Mouse (Mus musculus) thymus, postnatal 14 days (tissue): ENCODE measurements around the gene Acrbp.
"Not testable (repeated sequence)": the region's sequence is repeated elsewhere in the genome, so short reads cannot be mapped to it uniquely, and the experiment has no call there.

Experiments
- DNase-seq: peaks from one replicate; pipeline ENCODE4 v3.0.0; 2021

The Acrbp gene

DNA sequence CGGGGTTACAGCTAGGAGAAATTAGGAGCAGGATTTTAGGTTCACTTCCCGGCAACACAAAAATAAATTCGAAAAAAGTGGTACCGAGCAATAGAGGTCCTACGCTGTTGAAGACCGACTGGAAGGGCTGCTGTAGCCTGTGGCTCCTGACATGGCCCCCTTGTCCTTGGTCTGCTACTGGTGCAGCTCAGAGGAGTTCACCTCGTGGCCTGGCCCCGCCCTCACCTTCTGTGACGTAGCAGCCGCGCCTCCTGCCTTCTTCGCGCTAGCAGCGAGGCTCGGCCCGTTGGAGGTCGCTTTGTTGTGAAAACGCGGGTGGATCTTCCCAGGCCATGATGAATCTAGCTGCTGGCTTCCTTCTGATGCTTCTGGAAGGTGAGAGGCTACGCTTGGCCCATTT is at the start of gene Acrbp:
Gene Acrbp (plus strand): TSS at position 12 of the 400 bp plus-strand sequence.
- DNase-seq, result peak; percentile 22

DNA sequence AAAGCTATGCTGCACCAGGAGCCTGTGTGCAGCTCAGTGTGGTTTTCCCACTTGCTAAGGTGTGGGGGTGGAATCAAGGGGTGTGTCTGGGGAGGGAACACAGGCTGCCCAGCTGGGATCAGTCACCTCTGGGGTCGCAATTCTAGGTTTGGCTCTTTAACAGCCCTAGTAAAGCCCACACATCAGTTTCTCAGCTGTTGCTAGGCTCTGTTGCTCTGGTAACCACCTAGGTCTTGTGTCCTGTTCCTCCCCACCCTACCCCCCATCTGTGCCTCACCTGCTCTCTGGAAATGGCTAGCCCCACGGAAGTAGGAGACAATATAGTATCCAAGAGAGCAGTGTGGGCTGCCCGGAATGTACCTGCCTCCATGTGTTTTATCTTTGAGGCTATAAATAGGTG is 45.8 kb upstream of the Acrbp start:
- DNase-seq, result no peak

DNA sequence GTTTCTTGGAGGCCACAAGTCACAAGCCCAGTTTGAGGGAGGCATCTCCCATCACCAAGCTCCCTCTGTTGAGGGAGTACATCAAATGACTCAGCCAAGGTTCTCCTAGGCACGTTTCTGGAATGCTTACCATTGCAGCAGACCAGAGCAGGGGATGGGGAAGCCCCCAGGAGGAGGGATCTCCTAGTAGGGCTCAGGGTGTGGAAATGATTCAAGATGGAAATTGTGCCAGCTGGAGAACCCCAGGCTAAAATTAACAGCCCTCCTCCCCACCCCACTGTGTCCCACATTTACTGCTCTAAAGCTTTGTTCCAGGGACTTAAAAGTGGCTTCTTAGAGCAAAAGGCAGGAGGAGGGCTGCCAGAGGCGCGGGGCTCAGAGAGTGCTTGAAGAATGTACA is 44.4 kb upstream of the Acrbp start:
- no peak for DNase-seq

DNA sequence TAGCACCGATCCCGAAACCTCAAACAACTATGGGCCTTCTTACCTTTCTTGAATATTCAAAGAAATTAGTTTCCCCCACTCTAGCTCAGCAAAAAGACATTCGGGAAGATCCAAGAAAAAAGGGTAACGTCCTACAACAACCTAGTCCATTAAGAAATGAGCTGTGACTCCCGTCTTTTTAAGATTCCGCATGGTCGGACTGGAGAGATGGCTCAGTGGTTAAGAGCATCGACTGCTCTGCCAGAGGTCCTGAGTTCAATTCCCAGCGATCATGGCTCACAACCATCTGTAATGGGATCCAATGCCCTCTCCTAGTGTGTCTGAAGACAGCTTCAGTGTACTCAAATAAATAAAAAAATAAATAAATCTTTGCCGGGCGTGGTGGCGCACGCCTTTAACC is 41.4 kb upstream of the Acrbp start:
- no peak for DNase-seq

DNA sequence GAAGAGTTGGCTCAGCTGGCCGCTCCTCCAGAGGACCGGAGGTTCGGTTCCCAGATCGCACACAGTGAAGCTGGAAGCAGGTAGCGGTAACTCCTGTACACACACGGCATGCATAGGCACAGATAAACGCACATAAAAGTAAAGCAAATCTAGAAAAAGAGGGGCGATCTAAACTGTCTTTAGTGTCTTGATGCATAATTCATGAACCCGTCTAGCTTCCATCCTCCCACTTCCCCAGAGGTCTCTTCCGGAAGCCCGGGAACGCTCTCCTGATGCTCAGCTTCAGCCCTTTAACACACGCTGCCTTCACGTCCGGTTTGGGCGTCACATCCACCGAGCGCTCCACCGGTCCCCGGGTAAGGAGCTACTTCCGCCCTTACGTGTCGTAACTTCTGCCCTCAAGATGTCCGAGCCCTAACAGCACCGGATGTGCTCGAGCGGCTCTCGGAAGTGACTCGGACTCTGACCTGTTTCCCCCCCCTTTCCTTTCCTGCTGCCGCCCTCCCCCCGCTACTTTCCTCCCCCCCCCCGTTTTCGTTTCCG is 40.8 kb upstream of the Acrbp start:
- DNase-seq, result peak; percentile 97

DNA sequence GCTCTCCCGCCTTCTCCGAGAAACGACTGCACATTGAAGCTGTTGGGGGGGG is 40.5 kb upstream of the Acrbp start, which contains the start of gene Zfp384:
Gene Zfp384 (plus strand): TSS at position 17 of the 52 bp plus-strand sequence.
- no peak for DNase-seq

DNA sequence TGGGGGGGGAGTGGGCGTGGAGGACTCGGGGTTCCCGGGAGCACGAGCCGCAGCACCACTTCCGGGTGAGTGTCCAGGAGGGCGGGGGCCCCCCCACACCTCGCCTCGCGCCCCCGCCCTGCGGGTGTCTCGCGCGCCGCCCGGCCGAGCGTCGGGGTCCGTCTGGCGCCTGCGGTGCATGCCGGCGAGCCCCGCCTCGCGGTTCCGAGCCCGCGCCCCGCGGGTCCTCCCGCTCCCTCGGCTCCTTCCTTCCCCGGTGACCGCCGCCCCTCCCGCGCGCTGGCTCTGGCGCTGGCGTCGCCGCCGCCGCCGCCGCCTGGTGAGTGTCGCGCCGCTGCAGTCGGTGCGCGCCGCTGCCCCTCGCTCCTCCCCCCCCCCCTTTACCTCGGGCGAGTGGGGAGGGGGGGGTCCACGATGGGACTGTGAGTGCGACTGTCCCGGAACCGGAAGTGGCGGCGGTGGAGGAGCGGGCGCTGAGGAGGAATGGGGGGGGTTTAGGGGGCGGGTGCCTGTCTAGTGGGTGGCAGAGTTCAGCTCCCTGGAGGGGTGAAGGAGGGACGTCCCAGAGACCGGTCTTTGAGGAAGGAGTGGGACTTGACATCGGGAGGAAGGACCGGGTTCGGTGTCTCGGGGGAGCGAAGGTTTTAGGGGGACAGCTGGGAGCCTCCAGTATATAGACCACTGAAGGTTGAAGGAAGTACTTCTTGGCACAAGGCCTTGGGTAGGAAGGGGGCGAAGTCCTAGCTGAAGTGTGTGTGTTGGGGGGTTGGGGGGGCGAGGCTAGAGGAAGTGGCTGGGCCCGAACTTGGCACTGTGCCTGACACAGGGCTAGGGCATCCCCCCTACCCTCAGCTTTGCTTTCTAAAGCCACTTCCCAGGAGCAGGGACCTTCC is 40.1 kb upstream of the Acrbp start:
- DNase-seq, result peak; percentile 88

DNA sequence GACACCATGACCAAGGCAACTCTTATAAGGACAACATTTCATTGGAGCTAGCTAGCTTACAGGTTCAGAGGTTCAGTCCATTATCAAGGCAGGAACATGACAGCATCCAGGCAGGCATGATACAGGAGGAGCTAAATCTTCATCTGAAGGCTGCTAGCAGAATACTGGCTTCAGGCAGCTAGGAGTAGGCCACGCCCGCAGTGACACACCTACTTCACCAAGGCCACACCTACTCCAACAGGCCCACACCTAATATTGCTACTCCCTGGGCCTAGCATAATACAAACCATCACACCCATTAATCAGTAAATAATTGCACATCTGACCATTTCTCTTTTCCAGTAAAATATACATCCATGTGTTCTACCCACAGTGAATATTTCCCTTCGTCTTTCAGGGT is 31.8 kb upstream of the Acrbp start:
- DNase-seq, result no peak

DNA sequence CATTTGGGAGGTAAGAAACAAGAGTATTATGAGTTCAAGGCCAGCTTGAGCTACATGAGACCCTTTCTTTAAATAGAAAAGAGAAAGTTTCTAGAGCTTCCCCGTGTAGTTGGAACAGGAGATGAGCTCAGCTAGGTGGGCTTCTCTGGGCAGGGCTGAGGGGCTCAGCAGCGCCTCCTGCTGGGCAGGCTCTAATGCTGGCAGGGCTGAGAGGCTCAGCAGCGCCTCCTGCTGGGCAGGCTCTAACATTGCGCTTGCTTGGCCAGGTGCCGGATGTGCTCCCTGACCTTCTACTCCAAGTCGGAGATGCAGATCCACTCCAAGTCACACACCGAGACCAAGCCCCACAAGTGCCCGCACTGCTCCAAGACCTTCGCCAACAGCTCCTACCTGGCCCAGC is 19.0 kb upstream of the Acrbp start:
- peak; percentile 75 for DNase-seq

DNA sequence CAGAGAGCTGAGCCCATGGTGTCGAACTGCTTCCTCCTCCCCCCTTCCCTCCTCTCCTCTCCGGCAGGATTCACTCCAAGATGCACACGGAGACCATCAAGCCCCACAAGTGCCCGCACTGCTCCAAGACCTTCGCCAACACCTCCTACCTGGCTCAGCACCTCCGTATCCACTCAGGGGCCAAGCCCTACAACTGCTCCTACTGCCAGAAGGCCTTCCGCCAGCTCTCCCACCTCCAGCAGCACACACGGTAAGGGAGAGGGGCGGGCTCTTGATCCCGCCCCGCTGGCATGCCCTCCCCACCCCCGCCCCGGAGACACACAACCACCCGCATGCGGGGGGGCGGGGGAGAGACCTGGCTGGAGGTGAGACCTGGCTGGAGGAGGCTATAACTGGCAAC is 17.9 kb upstream of the Acrbp start:
- DNase-seq, result no peak

DNA sequence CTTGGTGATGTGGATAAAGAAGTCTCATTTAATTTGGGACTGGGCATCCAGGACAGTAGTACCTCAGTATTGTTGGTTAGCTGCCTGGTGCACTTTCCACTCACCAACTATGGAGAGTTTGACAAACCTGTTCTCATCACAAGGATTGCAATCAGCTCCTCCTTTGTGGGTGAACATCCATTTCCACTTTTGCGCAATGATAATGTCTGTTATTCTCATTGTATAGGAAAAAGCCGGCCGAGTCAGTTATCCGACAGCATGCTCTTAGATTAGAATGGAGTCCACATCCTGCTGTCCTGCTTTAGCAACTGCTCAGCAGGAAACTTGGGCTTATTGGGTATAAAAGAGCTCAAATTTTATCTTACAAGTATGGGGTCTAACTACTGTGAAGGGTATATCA is 10.8 kb upstream of the Acrbp start:
- DNase-seq, result no peak

DNA sequence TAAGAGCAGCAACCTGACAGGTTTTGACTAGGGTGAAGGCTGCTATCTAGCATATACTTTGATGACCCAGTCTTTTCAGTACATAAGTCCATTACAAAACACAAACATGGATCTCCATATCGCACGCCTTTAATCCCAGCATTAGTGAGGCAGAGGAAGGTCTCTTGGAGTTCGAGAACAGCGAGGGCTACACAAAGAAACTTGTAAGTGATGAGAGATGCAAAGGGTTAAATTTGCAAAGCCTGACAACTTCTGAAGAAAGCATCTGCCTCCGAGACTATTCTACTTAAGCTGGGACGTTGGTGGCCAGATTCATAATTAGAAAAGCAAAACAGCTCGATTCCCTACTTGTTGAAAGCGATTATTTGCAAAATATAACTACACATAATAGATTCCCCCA is 10.4 kb upstream of the Acrbp start:
- no peak for DNase-seq

DNA sequence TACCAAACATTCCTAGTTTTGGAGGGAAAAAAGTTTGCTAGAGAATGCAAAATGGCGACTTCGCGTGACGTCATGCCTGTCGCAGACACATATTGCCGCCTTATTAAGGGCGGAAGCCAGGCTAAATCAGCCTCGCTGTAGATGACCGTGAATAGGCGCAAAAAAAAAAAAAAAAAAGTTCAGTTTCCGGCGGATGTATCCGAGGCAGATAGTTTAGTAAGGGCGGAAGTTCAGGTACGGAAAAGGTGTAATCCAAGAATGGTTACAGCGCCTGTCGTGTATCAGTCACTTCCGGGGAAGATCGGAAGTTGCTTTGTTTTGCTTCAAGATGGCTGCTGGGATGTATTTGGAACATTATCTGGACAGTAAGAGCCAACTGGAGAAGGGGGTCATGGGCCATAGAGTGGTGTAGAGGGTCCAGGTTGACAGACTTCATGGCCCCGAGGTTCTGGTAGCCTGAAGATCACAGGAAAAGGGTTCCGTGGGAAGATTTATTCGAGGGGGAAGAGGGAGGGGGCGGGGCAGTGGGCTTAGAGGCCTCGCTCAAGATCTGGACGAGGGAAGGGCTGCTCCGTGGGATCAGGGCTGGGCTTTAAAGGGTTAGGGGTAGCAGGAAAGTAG is 9.8 kb upstream of the Acrbp start, which contains the start of gene Ing4:
Gene Ing4 (plus strand): TSS at position 228 of the 621 bp plus-strand sequence.
- DNase-seq, result peak; percentile 91

DNA sequence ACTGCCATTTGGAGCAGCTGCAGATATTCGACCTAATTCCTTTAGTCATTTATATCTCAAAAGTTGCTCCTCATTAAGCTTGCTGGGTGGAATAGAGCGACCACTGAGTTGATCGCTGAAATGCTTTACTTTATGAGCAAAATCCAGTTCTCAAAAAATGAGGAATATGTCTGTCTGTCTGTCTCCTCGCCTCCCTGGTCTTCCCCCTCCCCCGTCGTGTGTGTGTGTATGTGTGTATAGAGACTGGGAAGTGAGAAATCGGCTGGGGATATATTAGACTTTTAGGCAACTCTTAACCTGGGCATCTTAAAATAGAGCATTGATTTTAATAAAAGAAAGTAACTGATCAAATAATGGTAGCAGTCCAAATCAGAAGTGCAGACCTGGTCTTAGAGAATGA is 9.3 kb upstream of the Acrbp start:
- no peak for DNase-seq

DNA sequence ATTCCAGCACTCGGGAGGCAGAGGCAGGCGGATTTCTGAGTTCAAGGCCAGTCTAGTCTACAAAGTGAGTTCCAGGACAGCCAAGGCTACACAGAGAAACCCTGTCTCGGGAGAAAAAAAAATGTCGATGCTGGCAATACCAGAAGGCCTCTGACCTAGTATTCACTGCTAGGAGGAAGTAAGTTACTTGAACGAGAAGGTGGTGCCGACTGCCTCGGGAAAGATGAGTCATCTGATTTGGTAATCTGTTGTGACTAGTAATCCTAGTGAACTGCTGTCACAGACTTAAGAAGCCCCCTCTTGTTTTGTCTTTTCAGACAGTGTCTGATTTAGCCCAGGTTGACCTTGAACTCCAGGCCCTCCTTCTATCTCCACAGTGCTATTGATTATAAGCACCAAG is 8.4 kb upstream of the Acrbp start:
- DNase-seq, result no peak

DNA sequence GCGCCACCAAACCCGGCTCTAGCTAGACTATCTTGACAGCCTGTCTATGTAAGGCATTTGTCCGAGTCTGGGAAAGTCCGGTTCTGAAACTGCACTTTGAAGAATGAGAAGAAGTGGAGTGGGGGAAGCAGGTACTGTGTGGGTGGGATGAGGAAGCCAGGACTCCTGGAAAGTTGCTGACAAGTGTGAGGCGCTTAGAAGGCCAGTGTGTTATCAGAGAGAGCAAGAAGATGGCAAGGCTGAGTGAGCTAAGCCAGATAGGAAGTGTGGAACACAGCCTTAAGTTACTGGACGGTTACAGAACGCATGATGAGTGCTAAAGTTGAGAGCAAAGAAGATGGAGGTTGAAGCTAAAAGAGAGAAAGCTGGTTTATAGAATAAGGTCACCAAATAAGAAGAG is 7.4 kb upstream of the Acrbp start:
- no peak for DNase-seq

DNA sequence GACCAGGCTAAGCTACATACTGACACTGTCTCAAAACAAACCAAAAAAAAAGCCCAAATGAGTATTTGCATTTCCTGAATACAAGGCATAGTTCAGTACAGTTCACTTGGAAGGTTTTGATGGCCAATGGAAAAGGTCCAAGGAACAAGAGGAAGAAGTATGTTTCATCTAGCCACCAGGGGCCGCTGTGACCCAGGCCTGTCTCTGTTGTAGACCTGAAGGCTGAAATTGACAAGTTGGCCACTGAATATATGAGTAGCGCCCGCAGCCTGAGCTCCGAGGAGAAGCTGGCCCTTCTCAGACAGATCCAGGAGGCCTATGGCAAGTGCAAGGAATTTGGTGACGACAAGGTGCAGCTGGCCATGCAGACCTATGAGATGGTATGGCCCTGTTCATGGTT is 2.8 kb upstream of the Acrbp start:
- DNase-seq, result peak; percentile 76

DNA sequence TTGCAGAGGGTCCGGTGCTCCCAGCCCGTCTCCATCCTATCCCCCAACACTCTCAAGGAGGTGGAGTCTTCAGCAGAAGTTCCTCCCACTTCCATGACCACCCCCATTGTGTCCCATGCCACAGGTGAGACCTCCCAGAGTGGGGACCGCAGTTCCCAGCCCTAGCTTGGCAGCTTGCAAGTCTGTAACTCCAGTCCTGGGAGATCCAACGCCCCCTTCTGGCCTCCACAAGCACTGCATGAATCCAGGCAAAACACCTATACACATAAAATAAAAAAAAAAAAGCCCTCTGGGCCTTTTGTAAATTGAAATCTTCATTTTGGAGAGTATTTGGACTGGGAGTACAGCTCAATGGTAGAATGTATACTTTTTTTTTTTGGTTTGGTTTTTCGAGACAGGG is 1.7 kb downstream of the Acrbp start:
- DNase-seq, result peak; percentile 39

DNA sequence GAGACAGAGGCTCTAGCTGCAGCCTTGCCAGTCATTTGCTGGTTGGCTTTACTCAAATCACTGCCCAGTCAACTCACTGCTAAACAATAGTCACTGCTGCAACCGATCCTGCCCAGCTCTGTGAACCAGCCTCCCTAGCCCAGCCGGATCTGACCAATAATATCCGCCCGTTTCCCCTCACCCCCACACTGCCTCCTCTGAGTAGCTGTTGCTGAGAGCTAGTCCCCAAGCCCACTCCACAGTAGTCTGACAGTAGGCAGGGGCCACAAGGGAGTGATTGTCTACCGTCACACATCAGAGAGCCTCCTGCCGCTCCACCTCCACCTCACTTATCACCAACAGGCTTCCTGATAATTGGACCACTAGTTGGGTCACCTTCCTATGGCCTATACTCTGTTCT is 12.0 kb downstream of the Acrbp start:
- no peak for DNase-seq

DNA sequence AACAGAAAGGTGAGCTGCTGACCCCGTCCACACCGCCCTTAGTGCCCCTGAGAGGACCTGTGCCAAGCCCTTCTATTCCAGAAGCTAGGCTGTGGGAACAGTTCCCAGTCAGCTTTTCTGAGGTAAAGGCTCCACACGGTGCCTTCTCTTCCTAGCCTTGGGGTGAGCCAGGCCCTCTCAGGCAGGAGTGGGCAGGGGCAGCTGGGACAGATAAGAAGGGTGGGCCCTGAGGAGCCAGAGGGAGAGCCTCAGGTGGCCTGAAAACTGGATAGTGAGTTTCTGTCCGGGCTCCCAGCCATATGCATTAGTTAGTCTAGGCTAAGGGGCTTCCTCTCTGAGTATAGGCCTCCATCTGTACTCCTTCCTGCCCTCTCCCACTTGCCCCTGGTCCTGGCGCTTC is 13.0 kb downstream of the Acrbp start:
- no peak for DNase-seq

DNA sequence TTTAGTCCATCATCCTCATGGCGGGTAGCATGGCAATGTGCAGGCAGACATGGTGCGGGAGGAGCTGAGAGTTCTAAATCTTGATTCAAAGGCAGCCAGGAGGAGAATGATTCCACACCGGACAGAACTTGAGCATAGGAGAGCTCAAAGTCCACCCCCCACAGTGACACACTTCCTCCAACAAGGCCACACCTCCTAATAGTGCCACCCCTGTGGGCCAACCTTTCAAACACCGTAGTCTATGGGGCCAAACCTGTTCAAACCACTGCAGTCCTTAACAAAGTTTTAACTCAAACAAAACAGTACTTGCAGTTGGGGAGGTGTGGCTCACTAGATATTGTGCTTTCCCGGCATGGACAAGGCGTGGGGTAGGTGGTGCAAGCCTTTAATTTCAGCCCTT is 14.4 kb downstream of the Acrbp start:
- DNase-seq, result no peak

DNA sequence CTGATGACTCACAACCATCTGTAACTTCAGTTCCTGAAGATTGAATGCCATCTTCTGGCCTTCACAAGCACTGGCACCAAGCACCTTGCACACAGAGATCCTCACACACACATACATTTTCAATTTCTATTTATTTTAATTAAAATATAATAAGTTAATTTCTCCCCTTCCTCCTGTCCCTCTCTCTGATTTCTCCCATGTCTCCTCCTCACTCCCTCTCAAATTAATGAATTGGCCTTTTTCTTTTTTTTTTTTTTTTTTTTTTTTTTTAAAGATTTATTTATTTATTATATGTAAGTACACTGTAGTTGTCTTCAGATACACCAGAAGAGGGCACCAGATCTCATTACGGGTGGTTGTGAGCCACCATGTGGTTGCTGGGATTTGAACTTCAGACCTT is 15.7 kb downstream of the Acrbp start:
- DNase-seq, result not testable (repeated sequence)

DNA sequence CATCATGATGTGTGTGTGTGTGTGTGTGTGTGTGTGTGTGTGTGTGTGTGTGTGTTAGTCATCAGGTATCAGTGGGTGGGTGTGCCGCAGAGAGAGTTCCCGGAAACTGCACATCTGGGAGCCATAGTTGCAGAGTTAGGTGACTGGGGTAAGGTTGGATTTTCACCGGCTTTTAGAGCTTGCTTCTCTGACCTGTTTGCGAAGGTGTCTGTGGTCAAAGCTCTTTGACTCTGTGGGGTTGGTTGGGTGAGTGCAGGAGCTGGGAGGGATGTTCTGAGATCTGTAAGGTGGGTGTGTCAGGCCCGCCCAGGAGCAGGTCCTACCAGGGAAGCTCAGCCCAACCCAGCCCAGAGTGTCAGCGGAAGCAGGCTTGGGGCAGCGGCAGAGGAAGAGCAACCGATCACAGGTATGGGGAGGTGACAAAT is 18.1 kb downstream of the Acrbp start, which contains the start of gene Lpar5:
Gene Lpar5 (plus strand): TSS at position 350 of the 425 bp plus-strand sequence.
- DNase-seq, result no peak

DNA sequence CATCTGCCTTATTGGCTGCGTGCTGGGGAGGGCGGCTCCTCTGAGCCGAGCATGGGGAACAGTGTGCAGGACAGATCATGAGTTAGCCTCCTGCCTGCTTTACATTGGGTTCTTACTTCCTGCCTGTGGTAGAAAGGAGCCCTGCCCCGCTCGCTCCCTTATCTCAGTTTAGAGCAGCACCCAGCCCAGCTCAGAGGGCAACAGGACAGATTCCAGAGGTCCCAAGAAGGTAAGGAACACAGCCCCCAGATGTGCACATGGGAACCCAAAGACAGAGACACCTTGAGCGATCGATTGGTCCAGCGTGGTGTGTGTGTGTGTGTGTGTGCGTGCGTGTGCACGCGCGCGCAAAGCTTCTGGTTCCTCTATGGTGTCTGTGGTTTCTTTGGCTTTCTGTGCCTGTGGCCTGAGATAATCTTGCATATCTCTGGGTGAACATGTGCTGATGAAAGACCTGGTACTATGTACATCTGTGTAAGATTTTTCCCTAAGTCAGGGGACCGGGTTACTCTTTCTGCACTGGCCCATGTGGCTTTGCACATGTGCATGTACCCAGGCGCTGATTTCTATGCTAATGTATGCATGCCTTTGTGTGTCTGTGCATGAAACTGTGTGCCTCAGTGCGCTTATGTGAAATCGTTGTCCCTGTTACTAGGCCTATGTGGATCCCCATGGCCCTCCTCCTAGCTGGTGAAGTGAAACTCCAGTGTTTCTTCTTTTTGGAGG is 21.8 kb downstream of the Acrbp start:
- peak; percentile 76 for DNase-seq
